Mouse (Mus musculus): ENCODE results near the gene Ropn1. TPM values are rescaled to one million over a fixed set of nuclear protein-coding genes. Genes with fewer than 3 reads are reported as not detected.
"Not testable (repeated sequence)": the region's sequence is repeated elsewhere in the genome, so short reads cannot be mapped to it uniquely, and the experiment has no call there.

The Ropn1 gene
- polyA plus RNA-seq, 1 experiment = 0.41 TPM

DNA sequence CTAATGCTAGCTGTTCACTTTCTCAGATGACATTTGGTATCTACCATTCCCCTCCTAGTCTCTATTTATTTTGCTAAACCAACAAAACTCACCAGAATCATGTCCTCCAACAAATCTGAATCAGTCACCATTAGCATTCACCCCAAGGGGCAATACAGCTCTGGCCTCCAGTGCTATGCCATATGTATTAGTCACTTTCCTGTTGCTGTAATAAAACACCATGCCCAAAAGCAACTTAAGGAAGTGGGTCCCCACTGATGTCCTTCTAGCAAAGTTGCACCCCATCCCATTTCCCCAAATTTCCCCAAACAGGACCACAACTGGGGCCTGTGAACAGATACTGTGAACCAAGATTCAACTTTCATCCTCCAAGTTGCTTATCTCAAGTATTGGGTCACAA lies 32.1 kb downstream of the Ropn1 start:
- no peak overlapping the region for H3K27ac ChIP-seq (ENCODE audit: insufficient read depth, low read depth, low read length)
- no peaks in the 10 kb centered on the region for H3K27me3 ChIP-seq (replicated peaks; ENCODE audit: control insufficient read depth, insufficient read depth, low read length)
- DNase-seq = no peak
- TF ChIP-seq POLR2A (IDR thresholded peaks at IDR 0.05; ENCODE audit: low read depth, low read length) = no peak
- no peak for TF ChIP-seq CTCF (conservative IDR thresholded peaks at IDR 0.05; ENCODE audit: insufficient read depth, insufficient read length, low read depth, low read length)
- H3K4me3 ChIP-seq (ENCODE audit: insufficient read depth, low read depth, low read length) = no peak overlapping the region
- H3K4me1 ChIP-seq (ENCODE audit: control insufficient read depth, insufficient read depth, low read length) = no peaks in the 10 kb centered on the region
- no peaks in the 10 kb centered on the region for H3K36me3 ChIP-seq (ENCODE audit: control insufficient read depth, insufficient read depth, low read length)

DNA sequence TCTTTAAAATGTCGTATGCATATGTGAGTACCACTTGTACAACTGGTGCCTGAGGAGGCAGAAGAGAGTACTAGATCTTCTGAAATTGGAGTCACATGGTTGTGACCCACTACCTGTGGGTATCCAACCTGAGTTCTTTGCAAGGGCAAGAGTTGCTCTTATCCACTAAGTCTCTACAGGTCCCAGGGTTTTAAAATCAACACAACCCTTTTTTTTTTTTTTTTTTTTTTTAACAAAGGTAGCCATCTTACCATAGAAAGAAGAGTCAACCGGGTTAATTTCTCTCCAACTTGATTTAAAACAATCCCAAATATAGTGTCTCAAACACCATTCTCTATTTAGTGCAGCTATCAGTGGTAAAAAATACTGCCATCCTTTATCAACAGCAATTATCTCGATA lies 40.2 kb downstream of the Ropn1 start:
- Histone ChIP-seq H3K4me1 (ENCODE audit: control insufficient read depth, insufficient read depth, low read length) (0 out of 2 replicates have a peak, but pooled peaks cover 4% of the 10 kb centered on the region), H3K36me3 (ENCODE audit: control insufficient read depth, insufficient read depth, low read length) (no peaks in the 10 kb centered on the region), H3K27me3 (replicated peaks; ENCODE audit: control insufficient read depth, insufficient read depth, low read length) (no peaks in the 10 kb centered on the region), H3K27ac (ENCODE audit: insufficient read depth, low read depth, low read length) (no peak overlapping the region), H3K4me3 (ENCODE audit: insufficient read depth, low read depth, low read length) (no peak overlapping the region)
- TF ChIP-seq CTCF (conservative IDR thresholded peaks at IDR 0.05; ENCODE audit: insufficient read depth, insufficient read length, low read depth, low read length) (no peak), POLR2A (IDR thresholded peaks at IDR 0.05; ENCODE audit: low read depth, low read length) (no peak)
- DNase-seq = no peak
- 68% methylated on average over 3 of the region's 3 CpGs for WGBS

- 0 out of 2 replicates have a peak, but pooled peaks cover 4% of the 10 kb centered on the region for H3K4me1 ChIP-seq (ENCODE audit: control insufficient read depth, insufficient read depth, low read length)
- no peak for TF ChIP-seq CTCF (conservative IDR thresholded peaks at IDR 0.05; ENCODE audit: insufficient read depth, insufficient read length, low read depth, low read length)
- no peaks in the 10 kb centered on the region for H3K36me3 ChIP-seq (ENCODE audit: control insufficient read depth, insufficient read depth, low read length)
- DNase-seq = peak; percentile 94
- peak within 1 kb of the TSS; percentile 99 for H3K4me3 ChIP-seq (ENCODE audit: insufficient read depth, low read depth, low read length)
- peak within 1 kb of the TSS; percentile 13; the same call in 1 of the 2 replicates for H3K27ac ChIP-seq (ENCODE audit: insufficient read depth, low read depth, low read length)
- H3K27me3 ChIP-seq (replicated peaks; ENCODE audit: control insufficient read depth, insufficient read depth, low read length) = no peaks in the 10 kb centered on the region
- under 1% methylated on average over 53 of the region's 53 CpGs for WGBS
Measured at GRCm38 (mm10) chr16:34690334-34691144, 40.8 kb downstream of the Ropn1 start, which contains the start of gene Ccdc14. Gene Ccdc14, plus strand, starts transcription at chr16:34690616.

- no peaks in the 10 kb centered on the region for H3K27me3 ChIP-seq (replicated peaks; ENCODE audit: control insufficient read depth, insufficient read depth, low read length)
- 0 out of 2 replicates have a peak, but pooled peaks cover 4% of the 10 kb centered on the region for H3K4me1 ChIP-seq (ENCODE audit: control insufficient read depth, insufficient read depth, low read length)
- peak; percentile 15 for DNase-seq
- peak overlapping the region; percentile 99 for H3K4me3 ChIP-seq (ENCODE audit: insufficient read depth, low read depth, low read length)
- no peak overlapping the region for H3K27ac ChIP-seq (ENCODE audit: insufficient read depth, low read depth, low read length)
- H3K36me3 ChIP-seq (ENCODE audit: control insufficient read depth, insufficient read depth, low read length) = no peaks in the 10 kb centered on the region
- 12% methylated on average over 11 of the region's 11 CpGs for WGBS
- TF ChIP-seq CTCF (conservative IDR thresholded peaks at IDR 0.05; ENCODE audit: insufficient read depth, insufficient read length, low read depth, low read length) (no peak), POLR2A (IDR thresholded peaks at IDR 0.05; ENCODE audit: low read depth, low read length) (no peak)
Measured at GRCm38 (mm10) chr16:34691156-34691555, 41.4 kb downstream of the Ropn1 start.

DNA sequence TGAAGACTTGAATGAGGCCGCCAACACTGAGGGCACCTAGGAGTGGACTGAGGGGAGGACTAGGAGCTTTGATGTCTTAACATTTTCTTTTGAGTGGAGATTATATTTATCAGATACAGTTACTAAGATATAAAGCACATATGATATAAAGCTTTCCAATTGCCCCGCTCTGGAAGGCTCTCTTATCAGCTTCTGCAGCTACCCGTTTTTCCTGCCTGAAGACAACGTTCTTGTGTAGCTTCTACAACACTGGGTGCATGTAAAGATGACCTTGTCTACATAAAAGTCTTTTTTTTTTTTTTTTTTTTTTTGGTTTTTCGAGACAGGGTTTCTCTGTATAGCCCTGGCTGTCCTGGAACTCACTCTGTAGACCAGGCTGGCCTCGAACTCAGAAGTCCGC lies 44.8 kb downstream of the Ropn1 start:
- Histone ChIP-seq H3K36me3 (ENCODE audit: control insufficient read depth, insufficient read depth, low read length) (no peaks in the 10 kb centered on the region), H3K4me3 (ENCODE audit: insufficient read depth, low read depth, low read length) (no peak overlapping the region), H3K27ac (ENCODE audit: insufficient read depth, low read depth, low read length) (no peak overlapping the region), H3K4me1 (ENCODE audit: control insufficient read depth, insufficient read depth, low read length) (0 out of 2 replicates have a peak, but pooled peaks cover 4% of the 10 kb centered on the region), H3K27me3 (replicated peaks; ENCODE audit: control insufficient read depth, insufficient read depth, low read length) (no peaks in the 10 kb centered on the region)
- 85% methylated on average over 7 of the region's 7 CpGs for WGBS
- no peak for TF ChIP-seq CTCF (conservative IDR thresholded peaks at IDR 0.05; ENCODE audit: insufficient read depth, insufficient read length, low read depth, low read length)
- no peak for DNase-seq

GRCm38 (mm10) chr16:34698721-34699120 lies 49.0 kb downstream of the Ropn1 start:
- H3K36me3 ChIP-seq (ENCODE audit: control insufficient read depth, insufficient read depth, low read length); H3K4me3 ChIP-seq (ENCODE audit: insufficient read depth, low read depth, low read length); H3K27ac ChIP-seq (ENCODE audit: insufficient read depth, low read depth, low read length); H3K27me3 ChIP-seq (replicated peaks; ENCODE audit: control insufficient read depth, insufficient read depth, low read length); H3K4me1 ChIP-seq (ENCODE audit: control insufficient read depth, insufficient read depth, low read length); DNase-seq: not testable (repeated sequence)
- WGBS = 70% methylated on average over 3 of the region's 3 CpGs

GRCm38 (mm10) chr16:34700165-34700827 lies 50.6 kb downstream of the Ropn1 start:
- no peak overlapping the region for H3K4me3 ChIP-seq (ENCODE audit: insufficient read depth, low read depth, low read length)
- H3K36me3 ChIP-seq (ENCODE audit: control insufficient read depth, insufficient read depth, low read length) = no peaks in the 10 kb centered on the region
- no peaks in the 10 kb centered on the region for H3K27me3 ChIP-seq (replicated peaks; ENCODE audit: control insufficient read depth, insufficient read depth, low read length)
- H3K4me1 ChIP-seq (ENCODE audit: control insufficient read depth, insufficient read depth, low read length) = no peaks in the 10 kb centered on the region
- peak; percentile 81 for DNase-seq
- no peak overlapping the region for H3K27ac ChIP-seq (ENCODE audit: insufficient read depth, low read depth, low read length)
- WGBS = 14% methylated on average over 7 of the region's 7 CpGs
- TF ChIP-seq CTCF (conservative IDR thresholded peaks at IDR 0.05; ENCODE audit: insufficient read depth, insufficient read length, low read depth, low read length) = peak; percentile 80
- TF ChIP-seq POLR2A (IDR thresholded peaks at IDR 0.05; ENCODE audit: low read depth, low read length) = no peak

Data from kidney, adult 2 months (tissue).